Mouse (Mus musculus): ENCODE results near the gene Tent4b. TPM values are rescaled to one million over a fixed set of nuclear protein-coding genes. Genes with fewer than 3 reads are reported as not detected.
"Not testable (repeated sequence)": the region's sequence is repeated elsewhere in the genome, so short reads cannot be mapped to it uniquely, and the experiment has no call there.

The Tent4b gene
- total and polyA plus RNA-seq, 2 experiments from 2014 or later = 3.8 to 12.4 TPM

DNA sequence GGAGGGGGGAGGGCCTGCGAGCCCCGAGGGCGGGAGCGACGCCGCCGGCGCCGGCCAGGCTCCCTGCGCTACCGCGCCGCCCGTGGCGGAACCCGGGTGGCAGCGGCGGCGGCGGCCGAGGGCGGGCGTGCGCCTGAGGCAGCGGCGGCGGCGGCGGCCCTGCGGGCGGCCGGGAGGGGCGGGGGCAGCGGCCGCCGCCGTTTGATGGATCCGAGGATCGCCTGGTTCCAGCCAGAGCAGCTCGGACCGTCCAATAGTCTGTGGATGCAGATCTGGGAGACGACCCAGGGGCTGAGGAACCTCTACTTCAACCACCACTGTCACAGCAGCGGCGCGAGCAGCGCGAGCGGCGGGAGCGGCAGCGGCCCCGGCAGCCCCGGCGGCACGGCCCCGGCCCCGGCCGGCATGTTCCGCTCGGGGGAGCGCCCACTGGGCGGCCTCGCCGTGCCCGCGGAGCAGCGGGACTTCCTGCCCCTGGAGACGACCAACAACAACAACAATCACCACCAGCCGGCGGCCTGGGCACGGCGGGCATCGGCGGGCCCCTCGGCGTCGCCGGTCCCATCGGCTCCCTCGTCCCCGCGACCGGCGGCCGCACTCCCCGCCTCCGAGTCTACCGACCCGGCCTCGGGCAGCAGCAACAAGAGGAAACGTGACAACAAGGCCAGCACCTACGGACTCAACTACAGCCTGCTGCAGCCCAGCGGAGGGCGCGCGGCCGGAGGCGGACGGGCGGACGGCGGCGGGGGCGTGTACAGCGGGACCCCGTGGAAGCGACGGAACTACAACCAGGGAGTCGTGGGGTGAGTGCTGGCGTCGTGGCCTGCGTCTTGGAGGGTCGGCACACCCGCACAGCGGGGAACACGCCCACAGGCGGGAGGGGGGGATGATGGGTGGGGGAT is 938 bp downstream of the Tent4b start:
- peak; percentile 15 for DNase-seq (ENCODE audit: low spot score)
- H3K4me1 ChIP-seq (ENCODE audit: control insufficient read depth, insufficient read depth) = peaks cover 11% of the 10 kb centered on the region; the same call in 1 of the 2 replicates
- peak overlapping the region; percentile 99 for H3K27ac ChIP-seq (ENCODE audit: low read depth)
- peak overlapping the region; percentile 94 for H3K4me3 ChIP-seq (ENCODE audit: low read depth, low read length)
- H3K9ac ChIP-seq (replicated peaks; ENCODE audit: low read depth, low read length) = peak overlapping the region; percentile 84
- H3K4me2 ChIP-seq (ENCODE audit: low read depth, low read length) = peak overlapping the region; percentile 89
- no peaks in the 10 kb centered on the region for H3K9me3 ChIP-seq (replicated peaks; ENCODE audit: control insufficient read depth, low read length)
- TF ChIP-seq EP300 (IDR thresholded peaks at IDR 0.05; ENCODE audit: low read depth) = no peak
- ATAC-seq (ENCODE audit: insufficient read depth, low read depth) = peak; percentile 35
- H3K36me3 ChIP-seq (replicated peaks; ENCODE audit: control insufficient read depth, insufficient read depth, low read length) = no peaks in the 10 kb centered on the region
- WGBS = under 1% methylated on average over 74 of the region's 117 CpGs
- no peaks in the 10 kb centered on the region for H3K27me3 ChIP-seq (ENCODE audit: control insufficient read depth, insufficient read depth, low read length)

DNA sequence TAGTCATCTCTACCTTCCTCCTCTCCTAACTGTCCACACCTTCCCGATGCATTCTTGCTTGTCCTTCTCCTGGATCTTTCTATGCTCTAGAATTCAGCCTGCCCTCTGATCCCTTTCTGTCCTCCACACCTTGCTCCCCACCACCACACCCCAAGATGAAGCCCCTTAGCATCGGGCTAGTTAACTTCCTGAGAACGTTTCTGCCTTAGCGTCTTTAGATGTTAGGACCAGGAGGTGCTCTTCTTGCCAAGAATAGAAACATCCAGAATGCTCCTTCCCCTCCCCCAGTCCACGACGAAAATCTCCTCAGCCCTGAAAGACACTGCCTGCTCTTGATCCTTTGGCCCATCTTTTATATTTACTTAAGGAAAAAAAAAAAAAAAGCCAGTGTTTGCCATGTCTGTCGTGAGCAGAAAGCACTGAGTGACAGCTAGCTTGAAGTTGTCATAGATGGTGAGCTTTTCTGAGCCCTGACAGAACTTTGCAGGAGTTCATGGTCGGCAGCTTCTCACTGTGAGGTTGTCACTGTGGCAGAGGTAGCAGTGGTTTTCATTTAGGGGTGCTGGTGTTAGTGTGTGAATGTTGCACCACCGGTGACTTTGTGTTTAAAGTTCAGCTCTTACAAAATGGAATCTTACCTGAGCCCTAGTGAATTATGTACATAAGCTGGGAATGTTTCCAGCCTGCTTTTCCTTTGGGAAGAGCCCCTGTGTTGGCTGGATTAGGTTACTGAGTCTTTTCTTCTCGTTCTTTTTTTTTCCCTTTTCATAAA is 1.9 kb downstream of the Tent4b start:
- WGBS = 14% methylated on average over 10 of the region's 10 CpGs
- no peak for ATAC-seq (ENCODE audit: insufficient read depth, low read depth)
- no peak for DNase-seq (ENCODE audit: low spot score)

DNA sequence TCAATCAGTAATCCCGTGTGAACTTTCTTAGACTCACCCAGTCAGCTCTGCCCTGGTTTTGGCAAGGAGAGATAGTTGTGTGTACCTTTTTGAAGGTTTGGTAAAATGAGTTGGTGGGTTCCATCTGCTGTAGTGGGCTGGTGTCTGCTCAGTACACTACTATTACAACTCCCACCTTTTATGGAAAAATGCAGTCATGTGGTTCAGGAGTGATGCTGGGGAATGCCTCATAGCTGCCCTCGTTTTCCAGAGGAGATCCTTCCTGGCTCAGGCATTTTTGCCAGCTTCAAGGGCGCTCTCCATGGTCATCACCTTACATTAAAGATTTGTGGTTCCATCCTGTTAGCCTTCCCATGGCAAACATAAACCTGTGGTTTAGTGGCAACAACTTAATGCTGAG is 2.6 kb downstream of the Tent4b start:
- H3K4me3 ChIP-seq (ENCODE audit: low read depth, low read length) = no peak overlapping the region

More for the DNA sequence above, 1.9 kb downstream of the Tent4b start:
- H3K27ac ChIP-seq (ENCODE audit: low read depth) = no peak overlapping the region
- H3K27me3 ChIP-seq (ENCODE audit: control insufficient read depth, insufficient read depth, low read length) = no peaks in the 10 kb centered on the region
- no peaks in the 10 kb centered on the region for H3K36me3 ChIP-seq (replicated peaks; ENCODE audit: control insufficient read depth, insufficient read depth, low read length)
- peak overlapping the region; percentile 89 for H3K4me2 ChIP-seq (ENCODE audit: low read depth, low read length)
- peak overlapping the region; percentile 94 for H3K4me3 ChIP-seq (ENCODE audit: low read depth, low read length)
- H3K9me3 ChIP-seq (replicated peaks; ENCODE audit: control insufficient read depth, low read length) = no peaks in the 10 kb centered on the region
- H3K9ac ChIP-seq (replicated peaks; ENCODE audit: low read depth, low read length) = peak overlapping the region; percentile 84
- H3K4me1 ChIP-seq (ENCODE audit: control insufficient read depth, insufficient read depth) = peaks cover 11% of the 10 kb centered on the region
- TF ChIP-seq EP300 (IDR thresholded peaks at IDR 0.05; ENCODE audit: low read depth) = no peak
- no peak for TF ChIP-seq CTCF (IDR thresholded peaks at IDR 0.05; ENCODE audit: low read depth)

DNA sequence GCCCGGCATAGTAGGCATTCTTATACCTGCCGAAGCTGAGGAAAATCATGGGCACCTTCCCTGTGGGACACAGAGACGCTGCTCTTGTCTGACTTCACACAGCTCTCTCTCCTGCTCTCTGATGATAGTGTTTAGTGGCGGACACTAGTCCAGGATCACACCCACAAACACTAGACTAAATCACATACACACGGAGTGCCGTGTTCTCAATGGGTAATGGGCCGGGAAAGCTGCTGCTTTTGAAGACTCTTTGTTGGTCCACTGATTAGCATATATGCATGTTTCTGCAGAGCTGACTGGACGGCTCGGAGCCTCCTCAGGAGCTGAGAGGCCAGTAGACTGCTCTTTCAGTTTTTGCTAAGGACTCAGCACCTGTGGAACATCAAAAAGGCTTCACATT is 7.0 kb downstream of the Tent4b start:
- ATAC-seq (ENCODE audit: insufficient read depth, low read depth) = no peak
- Histone ChIP-seq H3K27me3 (ENCODE audit: control insufficient read depth, insufficient read depth, low read length) (no peaks in the 10 kb centered on the region), H3K4me3 (ENCODE audit: low read depth, low read length) (no peak overlapping the region), H3K36me3 (replicated peaks; ENCODE audit: control insufficient read depth, insufficient read depth, low read length) (peaks cover 6% of the 10 kb centered on the region), H3K9me3 (replicated peaks; ENCODE audit: control insufficient read depth, low read length) (no peaks in the 10 kb centered on the region), H3K27ac (ENCODE audit: low read depth) (no peak overlapping the region), H3K4me1 (ENCODE audit: control insufficient read depth, insufficient read depth) (peaks cover 3% of the 10 kb centered on the region), H3K4me2 (ENCODE audit: low read depth, low read length) (no peak overlapping the region), H3K9ac (replicated peaks; ENCODE audit: low read depth, low read length) (no peak overlapping the region)
- no peak for DNase-seq (ENCODE audit: low spot score)
- 83% methylated on average over 9 of the region's 9 CpGs for WGBS
- no peak for TF ChIP-seq CTCF (IDR thresholded peaks at IDR 0.05; ENCODE audit: low read depth)
- no peak for TF ChIP-seq EP300 (IDR thresholded peaks at IDR 0.05; ENCODE audit: low read depth)

More for the DNA sequence above, 2.6 kb downstream of the Tent4b start:
- ATAC-seq (ENCODE audit: insufficient read depth, low read depth) (no peak), DNase-seq (ENCODE audit: low spot score) (no peak)
- TF ChIP-seq EP300 (IDR thresholded peaks at IDR 0.05; ENCODE audit: low read depth) (no peak), CTCF (IDR thresholded peaks at IDR 0.05; ENCODE audit: low read depth) (no peak)
- Histone ChIP-seq H3K27ac (ENCODE audit: low read depth) (no peak overlapping the region), H3K4me2 (ENCODE audit: low read depth, low read length) (no peak overlapping the region), H3K9me3 (replicated peaks; ENCODE audit: control insufficient read depth, low read length) (no peaks in the 10 kb centered on the region), H3K4me1 (ENCODE audit: control insufficient read depth, insufficient read depth) (peaks cover 11% of the 10 kb centered on the region), H3K27me3 (ENCODE audit: control insufficient read depth, insufficient read depth, low read length) (no peaks in the 10 kb centered on the region), H3K9ac (replicated peaks; ENCODE audit: low read depth, low read length) (no peak overlapping the region), H3K36me3 (replicated peaks; ENCODE audit: control insufficient read depth, insufficient read depth, low read length) (no peaks in the 10 kb centered on the region)
- 48% methylated on average over 3 of the region's 3 CpGs for WGBS

DNA sequence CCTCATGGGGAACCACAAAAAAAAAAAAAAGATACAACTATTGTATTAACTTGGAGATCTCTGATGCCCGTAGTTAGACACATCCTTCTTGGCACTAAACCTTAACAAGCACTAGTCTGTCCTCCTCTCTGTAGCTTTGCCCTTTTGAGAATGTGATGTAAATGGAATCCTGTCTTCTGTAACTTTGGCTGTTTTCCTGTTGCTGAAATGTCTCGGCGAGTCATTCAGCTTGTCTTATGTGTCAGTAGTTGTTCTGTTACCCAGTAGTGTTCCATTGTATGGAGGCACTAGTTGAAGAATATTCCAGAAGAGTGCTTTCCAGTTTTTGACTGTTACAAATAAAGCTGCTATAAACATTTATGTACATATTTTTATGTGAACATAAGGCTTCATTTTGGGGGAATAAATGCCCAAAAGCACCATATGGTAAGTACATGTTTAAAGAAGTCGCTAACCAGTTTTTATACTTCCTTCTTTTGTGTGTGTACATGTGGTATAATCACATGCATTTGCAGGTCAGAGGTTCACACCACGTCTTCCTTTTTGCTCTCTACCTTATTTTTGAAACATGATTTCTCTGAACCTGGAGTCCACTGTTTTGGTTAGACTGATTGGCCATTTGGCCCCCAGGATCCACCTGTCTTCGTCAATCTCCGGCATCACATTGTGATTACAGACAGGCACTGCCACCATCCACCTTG is 8.3 kb downstream of the Tent4b start:
- TF ChIP-seq CTCF (IDR thresholded peaks at IDR 0.05; ENCODE audit: low read depth) = no peak
- no peaks in the 10 kb centered on the region for H3K27me3 ChIP-seq (ENCODE audit: control insufficient read depth, insufficient read depth, low read length)
- DNase-seq (ENCODE audit: low spot score) (no peak), ATAC-seq (ENCODE audit: insufficient read depth, low read depth) (no peak)
- H3K36me3 ChIP-seq (replicated peaks; ENCODE audit: control insufficient read depth, insufficient read depth, low read length) = peaks cover 6% of the 10 kb centered on the region
- H3K27ac ChIP-seq (ENCODE audit: low read depth) = no peak overlapping the region
- no peaks in the 10 kb centered on the region for H3K9me3 ChIP-seq (replicated peaks; ENCODE audit: control insufficient read depth, low read length)
- WGBS = 75% methylated on average over 7 of the region's 7 CpGs
- no peak overlapping the region for H3K4me3 ChIP-seq (ENCODE audit: low read depth, low read length)
- no peak overlapping the region for H3K4me2 ChIP-seq (ENCODE audit: low read depth, low read length)
- H3K4me1 ChIP-seq (ENCODE audit: control insufficient read depth, insufficient read depth) = no peaks in the 10 kb centered on the region; the same call in none of the 2 replicates
- H3K9ac ChIP-seq (replicated peaks; ENCODE audit: low read depth, low read length) = no peak overlapping the region

DNA sequence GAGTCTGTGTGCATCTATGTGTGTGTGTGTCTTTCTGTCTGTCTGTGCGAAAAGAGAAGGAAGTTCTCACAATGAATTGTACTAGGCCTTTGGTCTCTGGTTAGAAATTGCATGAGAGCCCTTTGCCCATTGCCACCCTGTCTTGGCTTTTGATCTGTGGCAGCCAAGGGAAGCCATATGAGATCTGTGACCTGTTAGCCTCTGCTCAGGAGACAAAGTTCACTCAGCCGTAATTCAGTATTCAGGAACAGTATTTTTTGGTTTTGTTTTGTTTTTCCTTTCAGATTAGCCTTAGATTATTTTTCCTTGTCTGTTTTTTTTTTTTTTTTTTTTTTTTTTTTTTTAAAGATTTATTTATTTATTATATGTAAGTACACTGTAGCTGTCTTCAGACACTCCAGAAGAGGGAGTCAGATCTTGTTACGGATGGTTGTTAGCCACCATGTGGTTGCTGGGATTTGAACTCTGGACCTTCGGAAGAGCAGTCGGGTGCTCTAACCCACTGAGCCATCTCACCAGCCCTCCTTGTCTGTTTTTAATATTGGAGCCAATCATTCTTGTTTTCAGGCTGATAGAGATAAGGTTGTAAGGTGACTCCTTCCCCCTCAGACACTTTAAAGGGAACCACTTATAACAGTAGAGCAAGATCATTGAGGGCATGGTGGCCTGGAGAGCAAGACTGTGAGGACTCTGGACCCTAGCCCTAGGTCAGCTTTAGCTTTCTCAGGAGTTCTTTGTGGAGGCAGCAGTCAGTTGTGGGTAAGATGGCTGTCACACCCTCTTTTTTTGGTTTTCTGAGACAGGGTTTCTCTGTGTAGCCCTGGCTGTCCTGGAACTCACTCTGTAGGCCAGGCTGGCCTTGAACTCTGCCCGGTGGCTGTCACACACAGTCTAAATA is 11.2 kb downstream of the Tent4b start:
- H3K9ac ChIP-seq (replicated peaks; ENCODE audit: low read depth, low read length); DNase-seq (ENCODE audit: low spot score); H3K36me3 ChIP-seq (replicated peaks; ENCODE audit: control insufficient read depth, insufficient read depth, low read length); H3K4me3 ChIP-seq (ENCODE audit: low read depth, low read length); H3K4me2 ChIP-seq (ENCODE audit: low read depth, low read length); ATAC-seq (ENCODE audit: insufficient read depth, low read depth); H3K27me3 ChIP-seq (ENCODE audit: control insufficient read depth, insufficient read depth, low read length); H3K27ac ChIP-seq (ENCODE audit: low read depth); H3K4me1 ChIP-seq (ENCODE audit: control insufficient read depth, insufficient read depth); H3K9me3 ChIP-seq (replicated peaks; ENCODE audit: control insufficient read depth, low read length): not testable (repeated sequence)
- 89% methylated on average over 5 of the region's 6 CpGs for WGBS
